Mouse (Mus musculus) erythroblast, embryonic 14.5 days (primary cell): ENCODE data around the gene Rbp2.

Experiments used
- GATA1 ChIP-seq: IDR thresholded peaks from 2 replicates; pipeline ENCODE4 v1.6.1; 2012; ENCODE audit warnings: low read length, inconsistent platforms, mixed read lengths
- TAL1 ChIP-seq: IDR thresholded peaks from 3 replicates; pipeline ENCODE4 v1.6.1; 2012; ENCODE audit warnings: low read length, inconsistent platforms, mixed read lengths

- no peak for TF ChIP-seq GATA1
- no peak for TF ChIP-seq TAL1
Observed at GRCm38 (mm10) chr9:98497157-98497556, 11.2 kb downstream of the Rbp2 start.
